Mouse (Mus musculus) left cerebral cortex, adult 2 months (tissue): Measurements from ENCODE around the gene Cux1. TPM values are rescaled to one million over a fixed set of nuclear protein-coding genes. Genes with fewer than 3 reads are reported as not detected.

Source experiments
- DNase-seq, 2 experiments: peaks; one replicate each; pipeline ENCODE4 v3.0.0; 2021 to 2022; ENCODE audit warnings: low spot score in 2 of 2, mixed read lengths in 1 of 2; ENCODE audit errors: extremely low spot score in 1 of 2
- H3K27ac ChIP-seq: fragments of 200-600 bp; 2 replicates; pipeline ENCODE4 v1.8.1; 2022
- H3K4me3 ChIP-seq: fragments of 200-600 bp; 2 replicates; pipeline ENCODE4 v1.8.1; 2022
- CTCF ChIP-seq: fragments of 200-600 bp; IDR thresholded peaks from 2 replicates; pipeline ENCODE4 v1.8.1; 2022; ENCODE audit warnings: antibody characterized with exemption, mild to moderate bottlenecking, moderate library complexity
- intact Hi-C: fragments of 180-260 bp; cut with DNase I; formaldehyde crosslinking; loops from one replicate; pipeline ENCODE4 v1.15.1; 2025
- total RNA-seq, 2 experiments: library from RNA; stranded (reverse); gene quantifications; 2 replicates each; pipeline ENCODE4 v1.2.3; 2021

The Cux1 gene
- total RNA-seq, 2 experiments from 2014 or later = 107 to 117 TPM

GRCm38 (mm10) chr5:136552832-136553231 lies 14.5 kb downstream of the Cux1 start:
- no peak for TF ChIP-seq CTCF
- DNase-seq = no peak
- no peak overlapping the region for H3K4me3 ChIP-seq
- intact Hi-C loops = no loop called here
- H3K27ac ChIP-seq = no peak overlapping the region

- no peak for TF ChIP-seq CTCF
- no peak for DNase-seq
- intact Hi-C loops = no loop called here
- Histone ChIP-seq H3K4me3 (no peak overlapping the region), H3K27ac (no peak overlapping the region)
These were observed 15.2 kb downstream of the Cux1 start for GRCm38 (mm10) chr5:136552093-136552492.

GRCm38 (mm10) chr5:136551571-136551970 lies 15.7 kb downstream of the Cux1 start:
- Histone ChIP-seq H3K27ac (no peak overlapping the region), H3K4me3 (no peak overlapping the region)
- no peak for TF ChIP-seq CTCF
- DNase-seq = no peak
- intact Hi-C loops = no loop called here

- Histone ChIP-seq H3K4me3 (no peak overlapping the region), H3K27ac (no peak overlapping the region)
- TF ChIP-seq CTCF = no peak
- DNase-seq = no peak
- intact Hi-C loops = no loop called here
These were observed 16.6 kb downstream of the Cux1 start for GRCm38 (mm10) chr5:136550726-136551125.

- no peak for DNase-seq
- H3K4me3 ChIP-seq = no peak overlapping the region
- H3K27ac ChIP-seq = no peak overlapping the region
- TF ChIP-seq CTCF = no peak
- intact Hi-C loops = no loop called here
These were observed 18.5 kb downstream of the Cux1 start for GRCm38 (mm10) chr5:136548776-136549175.

- intact Hi-C loops = no loop called here
- TF ChIP-seq CTCF = no peak
- no peak for DNase-seq
- no peak overlapping the region for H3K27ac ChIP-seq
- no peak overlapping the region for H3K4me3 ChIP-seq
These were observed 22.2 kb downstream of the Cux1 start for GRCm38 (mm10) chr5:136545061-136545460.

GRCm38 (mm10) chr5:136543171-136543570 lies 24.1 kb downstream of the Cux1 start:
- Histone ChIP-seq H3K27ac (no peak overlapping the region), H3K4me3 (no peak overlapping the region)
- TF ChIP-seq CTCF = no peak
- DNase-seq = no peak
- intact Hi-C loops = no loop called here

- no peak for TF ChIP-seq CTCF
- Histone ChIP-seq H3K4me3 (no peak overlapping the region), H3K27ac (no peak overlapping the region)
- intact Hi-C loops = no loop called here
- DNase-seq = peak; percentile 20 to 44
These were observed 26.3 kb downstream of the Cux1 start for GRCm38 (mm10) chr5:136540952-136541351.

- intact Hi-C loops = no loop called here
- no peak for TF ChIP-seq CTCF
- no peak overlapping the region for H3K27ac ChIP-seq
- H3K4me3 ChIP-seq = no peak overlapping the region
- no peak for DNase-seq
These were observed 27.0 kb downstream of the Cux1 start for GRCm38 (mm10) chr5:136540055-136540838.

GRCm38 (mm10) chr5:136536753-136537152 lies 30.5 kb downstream of the Cux1 start:
- H3K4me3 ChIP-seq = no peak overlapping the region
- DNase-seq = no peak
- no peak for TF ChIP-seq CTCF
- intact Hi-C loops = no loop called here
- no peak overlapping the region for H3K27ac ChIP-seq

GRCm38 (mm10) chr5:136535976-136536725 lies 31.1 kb downstream of the Cux1 start:
- intact Hi-C loops = no loop called here

GRCm38 (mm10) chr5:136535204-136535603 lies 32.1 kb downstream of the Cux1 start:
- no peak for TF ChIP-seq CTCF
- H3K27ac ChIP-seq = no peak overlapping the region
- intact Hi-C loops = no loop called here
- DNase-seq = no peak
- H3K4me3 ChIP-seq = no peak overlapping the region

More at GRCm38 (mm10) chr5:136535976-136536725, 31.1 kb downstream of the Cux1 start:
- no peak overlapping the region for H3K4me3 ChIP-seq
- DNase-seq = no peak
- no peak overlapping the region for H3K27ac ChIP-seq
- TF ChIP-seq CTCF = no peak
